Mouse (Mus musculus): ENCODE measurements around the gene Ptov1. TPM values are rescaled to one million over a fixed set of nuclear protein-coding genes. Genes with fewer than 3 reads are reported as not detected.
A peak's percentile ranks its signal among the peaks of the same experiment; 100 is the strongest.

Ptov1 gene
- polyA plus RNA-seq, 1 experiment from 2014 or later, result 54.1 TPM

DNA sequence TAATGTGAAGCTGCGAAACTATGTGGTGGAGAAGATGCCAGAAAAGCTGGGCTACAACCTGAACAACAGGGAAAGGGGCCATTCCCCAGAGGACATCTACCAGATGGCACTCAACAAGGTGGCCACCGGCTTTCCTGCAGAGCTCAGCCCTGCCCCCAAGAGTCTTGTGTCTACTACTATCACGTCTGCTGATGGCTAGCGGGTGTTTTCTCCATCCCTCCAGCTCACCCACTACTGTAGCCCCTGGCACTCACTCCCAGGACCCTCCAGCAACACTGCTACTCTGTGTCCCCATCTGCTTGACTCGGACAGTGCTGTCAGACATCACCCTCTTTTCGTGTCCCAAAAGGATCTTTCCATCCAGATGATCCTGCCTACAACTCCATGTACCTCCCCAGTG, 31.5 kb downstream of the Ptov1 start:
- H3K9me3 ChIP-seq (replicated peaks), result no peaks in the 10 kb centered on the region
- H3K36me3 ChIP-seq (replicated peaks), result peaks cover 21% of the 10 kb centered on the region
- H3K4me3 ChIP-seq (replicated peaks), result no peak overlapping the region
- no peak overlapping the region for H3K4me2 ChIP-seq
- no peak overlapping the region for H3K27ac ChIP-seq (replicated peaks)
- H3K9ac ChIP-seq, result no peak overlapping the region
- peaks cover 27% of the 10 kb centered on the region for H3K27me3 ChIP-seq
- ATAC-seq (ENCODE audit: insufficient read depth), result no peak
- peaks cover 33% of the 10 kb centered on the region for H3K4me1 ChIP-seq (replicated peaks)
- WGBS (ENCODE audit: insufficient replicate concordance), result 61% methylated on average over 6 of the region's 6 CpGs

DNA sequence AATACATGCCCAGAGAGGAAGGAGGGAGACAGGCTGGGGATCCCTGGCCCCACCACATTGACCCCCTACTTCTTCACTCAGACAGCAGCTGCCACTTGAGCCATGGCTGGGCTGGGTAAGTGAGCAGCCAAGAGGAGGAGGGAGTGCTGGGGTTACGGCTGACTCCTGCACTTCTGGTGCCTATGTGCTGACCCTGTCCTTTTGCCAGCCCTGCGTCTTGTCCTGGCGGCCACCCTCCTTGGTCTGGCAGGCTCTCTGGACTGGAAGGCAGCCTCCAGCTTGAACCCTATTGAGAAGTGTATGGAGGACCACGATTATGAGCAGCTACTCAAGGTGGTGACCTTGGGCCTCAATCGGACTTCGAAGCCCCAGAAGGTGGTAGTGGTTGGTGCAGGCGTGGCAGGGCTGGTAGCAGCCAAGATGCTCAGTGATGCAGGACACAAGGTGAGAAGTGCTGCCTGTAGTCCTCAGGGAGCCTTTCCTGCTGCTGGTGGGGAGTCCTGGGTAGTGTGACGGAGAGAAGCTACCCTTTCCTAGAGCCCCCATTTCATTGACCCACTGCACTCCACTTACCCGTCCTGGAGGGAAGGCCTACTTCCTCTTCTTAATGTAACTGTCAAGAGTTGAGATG, 33.0 kb downstream of the Ptov1 start:
- 69% methylated on average over 9 of the region's 9 CpGs for WGBS (ENCODE audit: insufficient replicate concordance)
- ATAC-seq (ENCODE audit: insufficient read depth), result no peak
- H3K9ac ChIP-seq, result no peak overlapping the region
- peaks cover 29% of the 10 kb centered on the region for H3K4me1 ChIP-seq (replicated peaks)
- H3K9me3 ChIP-seq (replicated peaks), result no peaks in the 10 kb centered on the region
- H3K4me3 ChIP-seq (replicated peaks), result no peak overlapping the region
- H3K36me3 ChIP-seq (replicated peaks), result peaks cover 20% of the 10 kb centered on the region
- H3K27me3 ChIP-seq, result peaks cover 27% of the 10 kb centered on the region
- H3K27ac ChIP-seq (replicated peaks), result no peak overlapping the region
- no peak overlapping the region for H3K4me2 ChIP-seq

DNA sequence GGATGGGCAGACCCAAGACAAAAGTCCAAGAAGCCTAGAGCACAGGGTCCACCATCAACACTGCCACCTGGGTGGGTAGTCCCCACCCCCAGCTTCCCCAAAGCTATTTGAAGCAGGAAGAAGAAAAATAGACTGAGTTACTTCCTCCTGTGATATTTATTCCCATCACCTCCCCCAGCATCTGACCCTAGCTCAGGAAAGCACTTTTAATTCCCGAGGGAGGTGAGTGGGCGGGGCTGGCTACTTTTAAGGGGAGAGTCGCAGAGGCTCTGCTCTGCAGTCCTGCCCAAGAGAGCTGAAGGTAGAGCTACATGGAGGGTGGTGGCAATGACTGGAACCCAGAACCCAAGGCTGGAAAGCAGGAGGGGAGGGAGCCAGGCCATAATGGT, 33.6 kb downstream of the Ptov1 start:
- no peak overlapping the region for H3K4me2 ChIP-seq
- WGBS (ENCODE audit: insufficient replicate concordance), result 35% methylated on average over 3 of the region's 3 CpGs

DNA sequence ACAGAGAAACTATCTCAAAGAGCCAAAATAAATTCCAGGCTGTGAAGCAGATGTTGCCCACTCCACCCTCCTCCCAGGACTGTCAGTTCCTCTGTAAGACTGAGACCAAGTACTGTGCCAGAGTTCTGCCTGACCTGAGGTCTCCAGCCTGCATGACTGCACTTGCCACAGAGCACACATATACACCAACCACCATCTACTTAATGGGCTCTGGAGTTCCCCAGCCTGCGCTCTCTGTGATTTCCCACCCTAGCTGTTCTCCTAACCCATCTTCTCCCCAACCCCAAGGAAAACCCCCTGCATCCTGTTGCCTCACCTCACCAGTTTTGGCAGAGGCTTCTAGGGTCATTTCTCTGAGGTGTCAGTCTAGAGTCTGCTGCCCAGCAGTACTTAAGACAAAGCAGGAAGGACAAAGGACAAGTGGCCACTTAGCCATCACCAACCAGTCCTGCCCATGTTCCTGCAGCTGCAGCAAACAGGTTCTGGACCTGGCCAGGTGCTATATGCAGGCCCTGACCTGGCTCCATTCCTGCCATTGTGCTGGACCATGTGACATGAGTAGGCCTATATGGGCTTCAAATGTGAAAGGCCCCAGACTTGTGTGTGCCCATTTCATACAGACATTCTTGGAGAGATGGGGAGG, 34.1 kb downstream of the Ptov1 start:
- H3K4me2 ChIP-seq, result no peak overlapping the region
- peaks cover 28% of the 10 kb centered on the region for H3K4me1 ChIP-seq (replicated peaks)
- WGBS (ENCODE audit: insufficient replicate concordance), result 72% methylated on average over 1 of the region's 1 CpGs
- no peak overlapping the region for H3K9ac ChIP-seq
- H3K27ac ChIP-seq (replicated peaks), result no peak overlapping the region
- no peak overlapping the region for H3K4me3 ChIP-seq (replicated peaks)
- peaks cover 26% of the 10 kb centered on the region for H3K36me3 ChIP-seq (replicated peaks)
- peaks cover 22% of the 10 kb centered on the region for H3K27me3 ChIP-seq
- H3K9me3 ChIP-seq (replicated peaks), result no peaks in the 10 kb centered on the region
- ATAC-seq (ENCODE audit: insufficient read depth), result no peak

More for the DNA sequence above, 33.6 kb downstream of the Ptov1 start:
- Histone ChIP-seq H3K36me3 (replicated peaks) (peaks cover 25% of the 10 kb centered on the region), H3K27ac (replicated peaks) (no peak overlapping the region), H3K9ac (no peak overlapping the region), H3K4me1 (replicated peaks) (peaks cover 29% of the 10 kb centered on the region), H3K9me3 (replicated peaks) (no peaks in the 10 kb centered on the region), H3K27me3 (peaks cover 27% of the 10 kb centered on the region), H3K4me3 (replicated peaks) (no peak overlapping the region)
- no peak for ATAC-seq (ENCODE audit: insufficient read depth)

DNA sequence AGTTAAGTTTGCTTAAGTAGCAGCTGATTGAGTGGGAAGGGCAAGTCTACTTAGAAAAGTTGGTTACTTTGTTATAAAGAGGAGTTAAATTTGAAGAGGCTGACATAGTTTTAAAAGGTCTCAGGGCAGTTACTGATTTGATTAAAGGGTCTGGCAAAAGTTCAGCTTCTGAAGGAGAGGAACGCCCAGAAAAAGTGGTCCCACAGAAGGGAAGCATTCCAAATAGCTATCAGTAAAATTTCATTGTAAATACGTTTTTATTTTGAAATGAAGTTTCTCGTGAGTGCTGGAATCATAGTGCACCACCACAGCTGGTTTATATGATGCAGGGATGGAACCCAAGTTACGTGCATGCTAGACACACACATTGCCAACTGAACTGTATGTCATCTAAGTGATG, 36.8 kb downstream of the Ptov1 start:
- Histone ChIP-seq H3K4me2 (no peak overlapping the region), H3K9me3 (replicated peaks) (no peaks in the 10 kb centered on the region), H3K27ac (replicated peaks) (no peak overlapping the region), H3K4me3 (replicated peaks) (no peak overlapping the region), H3K9ac (no peak overlapping the region), H3K27me3 (no peaks in the 10 kb centered on the region), H3K4me1 (replicated peaks) (peaks cover 11% of the 10 kb centered on the region; the same call in 1 of the 2 replicates), H3K36me3 (replicated peaks) (peaks cover 51% of the 10 kb centered on the region)
- WGBS (ENCODE audit: insufficient replicate concordance), result 78% methylated on average over 4 of the region's 4 CpGs
- no peak for ATAC-seq (ENCODE audit: insufficient read depth)

DNA sequence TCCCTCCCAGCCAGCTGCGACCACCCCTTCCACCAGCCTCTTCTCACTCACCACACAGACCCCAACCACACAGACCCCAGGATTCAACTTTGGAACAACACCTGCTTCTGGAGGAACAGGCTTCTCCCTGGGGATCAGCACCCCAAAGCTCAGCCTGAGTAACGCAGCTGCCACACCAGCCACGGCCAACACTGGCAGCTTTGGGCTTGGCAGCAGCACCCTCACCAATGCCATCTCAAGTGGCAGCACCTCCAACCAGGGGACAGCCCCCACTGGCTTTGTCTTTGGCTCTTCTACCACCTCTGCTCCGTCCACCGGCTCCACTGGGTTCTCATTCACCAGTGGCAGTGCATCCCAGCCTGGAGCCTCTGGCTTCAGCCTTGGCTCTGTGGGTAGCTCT, 40.9 kb downstream of the Ptov1 start:
- Histone ChIP-seq H3K27me3 (no peaks in the 10 kb centered on the region), H3K4me3 (replicated peaks) (no peak overlapping the region), H3K36me3 (replicated peaks) (peaks cover 77% of the 10 kb centered on the region), H3K9ac (no peak overlapping the region), H3K27ac (replicated peaks) (no peak overlapping the region), H3K4me1 (replicated peaks) (peaks cover 30% of the 10 kb centered on the region), H3K9me3 (replicated peaks) (no peaks in the 10 kb centered on the region), H3K4me2 (no peak overlapping the region)
- no peak for ATAC-seq (ENCODE audit: insufficient read depth)
- 87% methylated on average over 5 of the region's 5 CpGs for WGBS (ENCODE audit: insufficient replicate concordance)

DNA sequence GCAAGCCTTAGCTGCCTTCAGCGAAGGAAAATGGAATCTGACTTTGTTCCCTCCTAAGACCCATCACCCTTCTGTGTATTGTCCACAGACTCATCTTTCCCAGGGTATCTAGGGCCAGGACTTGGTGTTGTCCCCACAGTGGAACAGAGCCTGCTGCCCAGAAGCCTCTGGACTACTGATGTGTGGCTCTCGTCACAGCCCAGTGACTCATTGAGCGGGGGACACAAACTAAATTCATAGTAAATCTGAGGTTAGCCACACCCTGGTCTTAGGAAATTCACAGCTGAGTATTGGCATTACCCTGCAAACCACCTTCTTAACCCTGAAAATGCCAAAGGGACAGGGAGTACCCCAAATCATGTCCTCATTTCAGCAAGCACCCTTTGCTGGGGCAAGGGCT, 42.8 kb downstream of the Ptov1 start:
- peaks cover 76% of the 10 kb centered on the region for H3K36me3 ChIP-seq (replicated peaks)
- no peak overlapping the region for H3K9ac ChIP-seq
- no peak overlapping the region for H3K27ac ChIP-seq (replicated peaks)
- ATAC-seq (ENCODE audit: insufficient read depth), result no peak
- no peaks in the 10 kb centered on the region for H3K9me3 ChIP-seq (replicated peaks)
- H3K4me1 ChIP-seq (replicated peaks), result peaks cover 47% of the 10 kb centered on the region
- H3K4me3 ChIP-seq (replicated peaks), result no peak overlapping the region
- 72% methylated on average over 3 of the region's 3 CpGs for WGBS (ENCODE audit: insufficient replicate concordance)
- H3K4me2 ChIP-seq, result no peak overlapping the region
- no peaks in the 10 kb centered on the region for H3K27me3 ChIP-seq

DNA sequence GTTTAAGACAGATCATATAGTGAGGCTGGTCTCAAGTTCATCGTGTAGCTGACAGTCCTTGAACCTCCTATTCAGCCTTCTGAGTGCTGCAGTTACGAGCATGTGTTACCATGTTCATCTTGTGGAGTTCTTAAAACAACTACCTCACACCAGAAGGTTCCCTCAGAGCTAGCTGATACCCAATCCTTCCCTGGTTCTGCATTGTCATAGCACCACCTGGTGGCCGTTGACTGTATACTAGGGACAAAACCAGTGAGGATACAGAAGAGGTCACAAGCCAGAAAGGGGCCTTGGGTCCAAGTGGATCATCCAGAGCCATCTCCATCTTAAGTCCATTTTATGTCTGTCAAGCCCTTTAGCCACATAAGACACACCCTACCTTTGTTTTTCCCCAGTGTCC, 44.7 kb downstream of the Ptov1 start:
- Histone ChIP-seq H3K27ac (replicated peaks) (no peak overlapping the region), H3K4me1 (replicated peaks) (peaks cover 66% of the 10 kb centered on the region), H3K9me3 (replicated peaks) (no peaks in the 10 kb centered on the region), H3K36me3 (replicated peaks) (peaks cover 57% of the 10 kb centered on the region), H3K4me3 (replicated peaks) (no peak overlapping the region), H3K9ac (no peak overlapping the region), H3K27me3 (no peaks in the 10 kb centered on the region), H3K4me2 (no peak overlapping the region)
- no peak for ATAC-seq (ENCODE audit: insufficient read depth)
- WGBS (ENCODE audit: insufficient replicate concordance), result 21% methylated on average over 3 of the region's 3 CpGs

DNA sequence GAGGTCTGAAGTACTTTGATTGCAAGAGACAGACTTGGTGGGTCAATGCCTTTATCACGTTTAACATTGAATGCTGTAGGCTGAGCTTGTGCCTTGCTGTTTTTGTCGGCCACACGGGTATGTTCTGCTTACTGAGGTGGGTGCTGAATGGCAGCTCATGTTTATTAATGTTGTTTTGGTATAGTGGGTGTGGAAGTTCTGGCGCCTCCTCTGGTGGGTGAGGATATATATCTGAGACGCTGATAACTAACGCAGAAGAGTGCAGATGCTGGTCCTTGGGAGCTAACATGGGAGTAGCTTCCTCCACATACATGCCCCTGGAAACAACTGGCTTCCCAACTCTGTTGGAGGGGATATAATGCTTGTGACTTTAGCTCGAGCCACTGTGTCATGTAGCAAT, 46.2 kb downstream of the Ptov1 start:
- peaks cover 81% of the 10 kb centered on the region for H3K4me1 ChIP-seq (replicated peaks)
- no peak overlapping the region for H3K4me2 ChIP-seq
- WGBS (ENCODE audit: insufficient replicate concordance), result 29% methylated on average over 7 of the region's 7 CpGs
- peaks cover 50% of the 10 kb centered on the region for H3K36me3 ChIP-seq (replicated peaks)
- no peaks in the 10 kb centered on the region for H3K9me3 ChIP-seq (replicated peaks)
- H3K27me3 ChIP-seq, result no peaks in the 10 kb centered on the region
- no peak overlapping the region for H3K4me3 ChIP-seq (replicated peaks)
- no peak for ATAC-seq (ENCODE audit: insufficient read depth)
- H3K27ac ChIP-seq (replicated peaks), result no peak overlapping the region
- no peak overlapping the region for H3K9ac ChIP-seq

DNA sequence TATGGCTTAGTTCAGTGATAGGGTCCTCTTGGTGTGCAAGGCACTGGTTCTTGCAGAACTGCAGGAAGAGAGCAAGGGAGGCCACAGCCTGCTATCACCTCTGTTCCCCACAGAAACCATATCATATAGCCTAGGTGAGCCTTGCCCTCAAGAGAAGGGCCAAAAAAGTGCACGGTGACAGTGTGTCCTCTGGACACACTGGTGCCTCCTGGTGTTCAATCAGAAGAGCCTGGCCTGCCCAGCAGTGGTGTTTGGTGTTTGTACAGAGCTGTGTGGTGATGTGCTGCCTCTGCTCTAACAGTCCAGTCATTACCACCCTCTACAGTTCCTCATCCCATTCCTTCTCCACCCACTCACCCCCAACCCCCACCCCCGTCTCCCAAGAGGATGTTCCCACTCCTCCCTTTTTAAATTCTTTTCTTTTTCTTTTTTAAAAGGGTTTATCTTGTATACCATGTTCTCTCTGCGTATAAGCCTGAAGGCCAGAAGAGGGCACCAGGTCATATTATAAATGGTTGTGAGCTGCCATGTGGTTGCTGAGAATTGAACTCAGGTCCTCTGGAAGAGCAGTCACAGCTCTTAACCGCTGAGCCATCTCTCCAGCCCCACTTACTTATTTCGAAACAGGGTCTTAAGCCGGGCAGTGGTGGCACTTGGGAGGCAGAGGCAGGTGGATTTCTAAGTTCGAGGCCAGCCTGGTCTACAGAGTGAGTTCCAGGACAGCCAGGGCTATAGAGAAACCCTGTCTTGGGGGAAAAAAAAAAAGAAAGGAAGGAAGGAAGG, 47.7 kb downstream of the Ptov1 start:
- no peak overlapping the region for H3K27ac ChIP-seq (replicated peaks)
- H3K4me3 ChIP-seq (replicated peaks), result no peak overlapping the region
- H3K27me3 ChIP-seq, result no peaks in the 10 kb centered on the region
- H3K9ac ChIP-seq, result no peak overlapping the region
- peaks cover 36% of the 10 kb centered on the region for H3K36me3 ChIP-seq (replicated peaks)
- H3K9me3 ChIP-seq (replicated peaks), result no peaks in the 10 kb centered on the region
- WGBS (ENCODE audit: insufficient replicate concordance), result 66% methylated on average over 7 of the region's 7 CpGs
- H3K4me1 ChIP-seq (replicated peaks), result peaks cover 93% of the 10 kb centered on the region
- ATAC-seq (ENCODE audit: insufficient read depth), result no peak
- H3K4me2 ChIP-seq, result no peak overlapping the region

DNA sequence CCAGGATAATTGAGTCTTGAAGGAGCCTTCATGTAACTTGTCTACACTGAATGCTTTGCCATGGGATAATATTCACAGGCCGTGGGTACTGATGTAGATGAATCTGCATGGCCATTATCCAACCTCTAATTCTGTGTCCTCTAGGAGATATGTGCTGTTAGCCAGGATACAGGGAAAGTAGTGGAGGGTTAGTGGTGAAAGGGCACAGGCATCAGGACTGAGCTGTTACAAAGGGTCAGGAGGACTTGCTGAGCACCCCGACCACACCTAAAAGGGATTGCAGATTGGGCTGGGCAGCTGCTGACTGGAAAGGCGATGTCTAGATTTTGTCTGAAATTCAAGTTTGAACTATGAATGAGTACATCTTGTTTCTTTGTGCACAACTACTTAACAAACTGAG, 49.1 kb downstream of the Ptov1 start:
- no peak for ATAC-seq (ENCODE audit: insufficient read depth)
- H3K9me3 ChIP-seq (replicated peaks), result no peaks in the 10 kb centered on the region
- H3K27ac ChIP-seq (replicated peaks), result peak overlapping the region; percentile 78
- 61% methylated on average over 3 of the region's 3 CpGs for WGBS (ENCODE audit: insufficient replicate concordance)
- peak overlapping the region; percentile 92 for H3K4me2 ChIP-seq
- H3K9ac ChIP-seq, result no peak overlapping the region
- H3K27me3 ChIP-seq, result no peaks in the 10 kb centered on the region
- no peak overlapping the region for H3K4me3 ChIP-seq (replicated peaks)
- peaks cover 22% of the 10 kb centered on the region; the same call in 1 of the 2 replicates for H3K36me3 ChIP-seq (replicated peaks)
- peaks cover 83% of the 10 kb centered on the region for H3K4me1 ChIP-seq (replicated peaks)
